Mouse (Mus musculus) erythroblast, embryonic 14.5 days (primary cell): ENCODE measurements around the gene Gm4631. TPM values are rescaled to one million over a fixed set of nuclear protein-coding genes. Genes with fewer than 3 reads are reported as not detected.
"Not testable (repeated sequence)": the region's sequence is repeated elsewhere in the genome, so short reads cannot be mapped to it uniquely, and the experiment has no call there.

Experiments used
- H3K27me3 ChIP-seq: 2 replicates; pipeline ENCODE4 v1.6.1; 2012; ENCODE audit warnings: inconsistent platforms; ENCODE audit not compliant: control insufficient read depth
- H3K36me3 ChIP-seq: 2 replicates; pipeline ENCODE4 v1.6.1; 2012; ENCODE audit warnings: mild to moderate bottlenecking, inconsistent platforms; ENCODE audit not compliant: control insufficient read depth
- H3K4me1 ChIP-seq: 2 replicates; pipeline ENCODE4 v1.6.1; 2012; ENCODE audit warnings: inconsistent platforms; ENCODE audit not compliant: control insufficient read depth
- H3K4me3 ChIP-seq: replicated peaks from 2 replicates; pipeline ENCODE3; 2012; ENCODE audit warnings: moderate library complexity, mild to moderate bottlenecking, inconsistent platforms
- H3K9me3 ChIP-seq: 2 replicates; pipeline ENCODE4 v1.6.1; 2012; ENCODE audit warnings: low read length, inconsistent platforms, mixed read lengths; ENCODE audit not compliant: control insufficient read depth
- polyA plus RNA-seq: library from polyadenylated mRNA; stranded (reverse); fragments of >175 nt; gene quantifications from 2 replicates; pipeline ENCODE4 v1.2.3, GENCODE M21; 2012

Gm4631 gene
- not detected in 2 replicates for polyA plus RNA-seq

DNA sequence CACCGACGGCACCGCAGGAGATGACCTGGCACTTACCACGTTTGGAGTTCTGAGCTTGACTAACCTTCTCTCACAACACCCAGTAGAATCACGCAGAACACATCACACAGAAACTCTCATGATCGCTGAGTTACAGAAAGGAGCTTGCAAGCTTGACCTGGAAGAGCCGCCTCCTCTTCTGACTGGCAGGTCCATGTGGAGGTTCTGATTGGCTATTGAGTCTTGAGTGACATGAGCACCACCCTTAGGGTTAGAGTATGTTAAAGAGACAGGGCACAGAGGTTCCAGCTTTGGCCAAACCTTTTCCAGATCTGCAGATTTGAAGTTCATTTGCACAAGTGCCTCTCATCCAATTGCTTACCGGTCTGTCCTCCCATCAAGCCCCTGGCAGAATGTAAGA lies at the start of gene Gm4631:
TSS of gene Gm4631 (minus strand) at position 101 of the 400 bp plus-strand sequence.
- H3K4me1 ChIP-seq, H3K9me3 ChIP-seq, H3K27me3 ChIP-seq, H3K4me3 ChIP-seq, H3K36me3 ChIP-seq: not testable (repeated sequence)

DNA sequence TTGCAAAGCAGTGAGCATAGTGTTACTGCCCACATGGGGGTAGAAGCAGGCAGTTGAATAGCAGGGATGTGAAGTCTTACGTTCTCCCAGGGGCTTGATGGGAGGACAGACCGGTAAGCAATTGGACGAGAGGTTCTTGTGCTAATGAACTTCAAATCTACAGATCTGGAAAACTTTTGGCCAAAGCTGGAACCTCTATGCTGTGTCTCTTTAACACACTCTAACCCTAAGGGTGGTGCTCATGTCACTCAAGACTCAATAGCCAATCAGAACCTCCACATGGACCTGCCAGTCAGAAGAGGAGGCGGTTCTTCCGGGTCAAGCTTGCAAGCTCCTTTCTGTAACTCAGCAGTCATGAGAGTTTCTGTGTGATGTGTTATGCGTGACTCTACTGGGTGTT lies 34.1 kb upstream of the Gm4631 start, which contains the start of gene Zfp968:
TSS of gene Zfp968 (plus strand) at position 301 of the 400 bp plus-strand sequence.
- not testable (repeated sequence) for H3K4me1 ChIP-seq, H3K4me3 ChIP-seq, H3K9me3 ChIP-seq, H3K36me3 ChIP-seq, H3K27me3 ChIP-seq

DNA sequence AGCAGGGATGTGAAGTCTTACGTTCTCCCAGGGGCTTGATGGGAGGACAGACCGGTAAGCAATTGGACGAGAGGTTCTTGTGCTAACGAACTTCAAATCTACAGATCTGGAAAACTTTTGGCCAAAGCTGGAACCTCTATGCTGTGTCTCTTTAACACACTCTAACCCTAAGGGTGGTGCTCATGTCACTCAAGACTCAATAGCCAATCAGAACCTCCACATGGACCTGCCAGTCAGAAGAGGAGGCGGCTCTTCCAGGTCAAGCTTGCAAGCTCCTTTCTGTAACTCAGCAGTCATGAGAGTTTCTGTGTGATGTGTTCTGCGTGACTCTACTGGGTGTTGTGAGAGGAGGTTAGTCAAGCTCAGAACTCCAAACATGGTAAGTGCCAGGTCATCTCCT lies 63.2 kb downstream of the Gm4631 start, which contains the start of gene Gm14440:
TSS of gene Gm14440 (plus strand) at position 301 of the 400 bp plus-strand sequence.
- not testable (repeated sequence) for H3K27me3 ChIP-seq, H3K4me1 ChIP-seq, H3K9me3 ChIP-seq, H3K36me3 ChIP-seq, H3K4me3 ChIP-seq

Other genes starting within 250 kb of the Gm4631 start
- gene Gm14399, start 196.2 kb downstream of the Gm4631 start, polyA plus RNA-seq: not detected in 2 replicates
- not detected in 2 replicates for gene Gm14443, start 162.3 kb downstream of the Gm4631 start, polyA plus RNA-seq
- gene Gm14391, start 131.3 kb downstream of the Gm4631 start, polyA plus RNA-seq: 0.01 and 0.02 TPM in 2 replicates
- gene Gm14440, start 63.1 kb downstream of the Gm4631 start, polyA plus RNA-seq: not detected in 2 replicates
- gene Zfp968, start 34.2 kb upstream of the Gm4631 start, polyA plus RNA-seq: 0.04 TPM in 1 of 2 replicates, not detected in the other
- not detected in 2 replicates for gene Gm4724, start 97.6 kb upstream of the Gm4631 start, polyA plus RNA-seq
- gene Zfp965, start 131.8 kb upstream of the Gm4631 start, polyA plus RNA-seq: not detected in 2 replicates